Mouse (Mus musculus): ENCODE data around the gene Bckdha. TPM values are rescaled to one million over a fixed set of nuclear protein-coding genes. Genes with fewer than 3 reads are reported as not detected.

Bckdha gene
- polyA plus RNA-seq, 1 experiment from 2014 or later: 30.5 TPM

DNA sequence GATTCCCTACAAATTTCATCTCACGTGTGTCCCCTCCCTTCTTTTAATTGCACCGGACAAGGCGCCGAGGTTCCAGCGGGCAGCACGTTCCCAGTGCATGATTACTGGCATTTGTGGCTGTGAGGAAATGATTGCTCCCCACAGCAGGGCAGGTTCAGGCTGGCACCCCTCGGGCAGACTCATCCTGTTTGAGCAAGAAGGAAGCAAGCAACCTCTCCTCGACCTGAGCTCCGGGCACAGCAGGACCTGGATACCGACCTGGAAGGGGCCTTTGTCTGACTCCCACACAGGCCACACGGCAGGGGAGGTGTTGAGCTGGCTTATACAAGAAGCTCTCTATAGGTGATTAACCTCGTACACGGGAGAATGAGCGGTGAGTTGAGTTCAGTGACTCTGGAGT lies 13.7 kb downstream of the Bckdha start:
- Histone ChIP-seq H3K9me3 (ENCODE audit: control insufficient read depth, low read length) (no peaks in the 10 kb centered on the region), H3K4me1 (replicated peaks; ENCODE audit: control insufficient read depth, insufficient read depth, low read length) (no peaks in the 10 kb centered on the region), H3K27me3 (ENCODE audit: control insufficient read depth, insufficient read depth, low read length) (no peaks in the 10 kb centered on the region), H3K4me2 (ENCODE audit: low read depth, low read length, severe bottlenecking) (no peak overlapping the region), H3K36me3 (ENCODE audit: control insufficient read depth, insufficient read depth, low read length) (no peaks in the 10 kb centered on the region), H3K4me3 (ENCODE audit: low read depth, low read length) (no peak overlapping the region), H3K27ac (ENCODE audit: low read depth, low read length) (no peak overlapping the region), H3K9ac (ENCODE audit: low read length) (no peak overlapping the region)
- DNase-seq (ENCODE audit: low spot score) (no peak), ATAC-seq (replicated peaks; ENCODE audit: low FRiP score) (no peak)
- WGBS: 37% methylated on average over 14 of the region's 14 CpGs

DNA sequence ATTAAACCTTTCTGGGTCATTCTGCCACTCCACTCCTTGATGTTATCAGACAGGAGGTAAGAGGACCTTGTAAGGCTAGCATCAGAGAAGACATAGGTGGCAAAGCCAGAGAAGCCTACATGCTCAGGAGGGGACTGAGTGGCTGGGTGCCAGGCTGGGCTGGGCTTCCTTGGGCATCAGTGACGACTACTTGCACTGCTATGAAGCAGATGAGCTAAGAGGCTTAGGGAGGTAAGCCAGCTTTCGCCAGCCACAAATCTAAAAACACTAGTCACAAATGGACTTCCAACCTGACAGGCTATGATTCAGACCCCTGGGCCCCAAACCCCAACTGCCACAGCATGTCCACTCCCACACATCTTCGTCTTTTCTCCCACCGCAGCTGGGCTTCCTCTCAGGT lies 14.2 kb downstream of the Bckdha start:
- no peak for DNase-seq (ENCODE audit: low spot score)
- 73% methylated on average over 4 of the region's 4 CpGs for WGBS
- Histone ChIP-seq H3K9me3 (ENCODE audit: control insufficient read depth, low read length) (no peaks in the 10 kb centered on the region), H3K4me2 (ENCODE audit: low read depth, low read length, severe bottlenecking) (no peak overlapping the region), H3K27ac (ENCODE audit: low read depth, low read length) (no peak overlapping the region), H3K9ac (ENCODE audit: low read length) (no peak overlapping the region), H3K27me3 (ENCODE audit: control insufficient read depth, insufficient read depth, low read length) (no peaks in the 10 kb centered on the region), H3K4me1 (replicated peaks; ENCODE audit: control insufficient read depth, insufficient read depth, low read length) (no peaks in the 10 kb centered on the region), H3K4me3 (ENCODE audit: low read depth, low read length) (no peak overlapping the region), H3K36me3 (ENCODE audit: control insufficient read depth, insufficient read depth, low read length) (no peaks in the 10 kb centered on the region)
- no peak for ATAC-seq (replicated peaks; ENCODE audit: low FRiP score)

DNA sequence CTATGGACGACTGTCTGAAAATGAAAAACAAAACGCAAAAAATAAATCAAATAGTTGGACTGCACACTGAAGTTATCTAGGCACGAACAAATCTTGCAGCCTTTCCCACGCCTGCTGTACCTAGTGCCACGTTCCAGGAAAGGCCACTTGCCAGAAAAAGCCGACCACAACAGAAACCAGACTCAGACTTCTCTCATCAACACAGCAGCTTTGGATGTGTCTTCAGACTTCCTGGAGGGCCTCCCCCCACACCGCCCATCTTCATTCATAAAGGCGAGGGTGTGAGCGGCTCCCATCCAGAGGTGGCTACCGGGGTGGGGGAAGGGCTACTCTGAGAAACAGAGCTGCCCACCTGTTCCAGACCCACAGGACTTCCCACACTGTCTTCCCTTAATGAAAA lies 14.6 kb downstream of the Bckdha start:
- WGBS: 85% methylated on average over 10 of the region's 10 CpGs
- no peaks in the 10 kb centered on the region for H3K36me3 ChIP-seq (ENCODE audit: control insufficient read depth, insufficient read depth, low read length)
- no peak overlapping the region for H3K27ac ChIP-seq (ENCODE audit: low read depth, low read length)
- no peaks in the 10 kb centered on the region for H3K4me1 ChIP-seq (replicated peaks; ENCODE audit: control insufficient read depth, insufficient read depth, low read length)
- no peak overlapping the region for H3K4me3 ChIP-seq (ENCODE audit: low read depth, low read length)
- no peak for DNase-seq (ENCODE audit: low spot score)
- H3K4me2 ChIP-seq (ENCODE audit: low read depth, low read length, severe bottlenecking): no peak overlapping the region
- no peaks in the 10 kb centered on the region for H3K9me3 ChIP-seq (ENCODE audit: control insufficient read depth, low read length)
- no peaks in the 10 kb centered on the region for H3K27me3 ChIP-seq (ENCODE audit: control insufficient read depth, insufficient read depth, low read length)
- H3K9ac ChIP-seq (ENCODE audit: low read length): no peak overlapping the region
- no peak for ATAC-seq (replicated peaks; ENCODE audit: low FRiP score)

DNA sequence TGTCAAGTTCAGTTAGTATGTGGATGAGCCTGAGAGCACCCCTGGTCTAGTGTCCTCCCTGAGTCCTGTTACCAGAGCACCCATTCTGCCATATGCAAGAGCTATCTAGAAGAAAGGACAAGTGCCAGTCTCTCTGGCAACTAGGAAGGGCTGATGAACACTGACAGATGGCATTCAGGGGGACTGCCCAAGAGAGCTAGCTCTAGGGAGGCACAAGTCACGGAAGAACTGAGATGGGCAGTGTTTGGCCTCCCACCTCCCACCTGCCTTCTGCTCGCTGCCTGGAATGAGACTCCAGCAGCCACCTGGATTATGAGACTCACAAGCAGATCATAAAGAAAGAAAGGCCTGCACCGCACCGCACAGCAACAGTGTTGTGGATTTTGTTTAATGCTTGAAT lies 19.0 kb downstream of the Bckdha start:
- H3K4me2 ChIP-seq (ENCODE audit: low read depth, low read length, severe bottlenecking): no peak overlapping the region
- no peaks in the 10 kb centered on the region for H3K4me1 ChIP-seq (replicated peaks; ENCODE audit: control insufficient read depth, insufficient read depth, low read length)
- H3K27me3 ChIP-seq (ENCODE audit: control insufficient read depth, insufficient read depth, low read length): no peaks in the 10 kb centered on the region
- 90% methylated on average over 4 of the region's 4 CpGs for WGBS
- H3K9ac ChIP-seq (ENCODE audit: low read length): no peak overlapping the region
- no peaks in the 10 kb centered on the region for H3K36me3 ChIP-seq (ENCODE audit: control insufficient read depth, insufficient read depth, low read length)
- ATAC-seq (replicated peaks; ENCODE audit: low FRiP score) (no peak), DNase-seq (ENCODE audit: low spot score) (no peak)
- H3K9me3 ChIP-seq (ENCODE audit: control insufficient read depth, low read length): no peaks in the 10 kb centered on the region
- no peak overlapping the region for H3K4me3 ChIP-seq (ENCODE audit: low read depth, low read length)
- no peak overlapping the region for H3K27ac ChIP-seq (ENCODE audit: low read depth, low read length)

DNA sequence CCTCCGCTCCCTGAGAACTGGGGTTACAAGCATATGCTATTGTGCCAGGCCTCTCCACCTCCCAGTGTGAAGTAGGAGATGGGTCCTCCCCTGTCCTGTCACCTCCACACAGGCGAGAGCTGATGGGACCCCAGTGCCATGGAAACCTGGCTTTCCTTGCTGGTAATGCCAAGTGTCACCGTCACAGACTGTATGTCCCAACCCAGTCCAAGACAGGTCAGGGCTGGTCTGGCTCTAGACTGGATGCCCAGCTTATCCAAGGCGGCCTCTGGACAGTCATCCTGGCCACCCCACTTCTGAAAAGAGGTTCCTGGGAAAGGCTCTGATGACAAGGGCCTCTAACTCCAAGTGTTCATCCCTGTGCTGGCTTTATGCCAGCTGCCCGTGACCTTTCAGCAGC lies 21.7 kb downstream of the Bckdha start:
- ATAC-seq (replicated peaks; ENCODE audit: low FRiP score) (no peak), DNase-seq (ENCODE audit: low spot score) (no peak)
- Histone ChIP-seq H3K27me3 (ENCODE audit: control insufficient read depth, insufficient read depth, low read length) (no peaks in the 10 kb centered on the region), H3K36me3 (ENCODE audit: control insufficient read depth, insufficient read depth, low read length) (no peaks in the 10 kb centered on the region), H3K4me1 (replicated peaks; ENCODE audit: control insufficient read depth, insufficient read depth, low read length) (no peaks in the 10 kb centered on the region), H3K9me3 (ENCODE audit: control insufficient read depth, low read length) (no peaks in the 10 kb centered on the region), H3K4me2 (ENCODE audit: low read depth, low read length, severe bottlenecking) (no peak overlapping the region), H3K4me3 (ENCODE audit: low read depth, low read length) (no peak overlapping the region), H3K9ac (ENCODE audit: low read length) (no peak overlapping the region), H3K27ac (ENCODE audit: low read depth, low read length) (no peak overlapping the region)
- WGBS: 86% methylated on average over 5 of the region's 5 CpGs

DNA sequence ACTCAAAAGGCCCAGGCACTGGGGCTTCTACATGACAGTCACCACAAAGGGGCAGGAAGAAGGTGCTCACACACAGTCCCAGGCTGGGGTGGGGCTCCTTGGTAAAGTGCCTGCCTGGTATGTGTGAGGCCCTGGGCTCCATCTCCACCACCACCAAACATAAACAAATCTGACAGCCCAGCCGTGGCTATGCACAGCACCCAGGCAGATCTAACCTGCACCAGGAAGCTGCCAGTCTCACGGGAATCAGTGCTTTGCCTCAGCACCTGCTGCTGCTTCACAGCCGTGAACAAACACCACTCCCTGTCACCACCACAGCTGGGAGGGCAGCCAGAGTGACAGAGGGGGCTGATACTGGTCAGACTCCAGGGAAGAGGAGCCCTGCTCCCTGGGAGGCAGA lies 22.4 kb downstream of the Bckdha start:
- Histone ChIP-seq H3K36me3 (ENCODE audit: control insufficient read depth, insufficient read depth, low read length) (no peaks in the 10 kb centered on the region), H3K27me3 (ENCODE audit: control insufficient read depth, insufficient read depth, low read length) (no peaks in the 10 kb centered on the region), H3K4me3 (ENCODE audit: low read depth, low read length) (no peak overlapping the region), H3K4me1 (replicated peaks; ENCODE audit: control insufficient read depth, insufficient read depth, low read length) (no peaks in the 10 kb centered on the region), H3K9me3 (ENCODE audit: control insufficient read depth, low read length) (no peaks in the 10 kb centered on the region), H3K27ac (ENCODE audit: low read depth, low read length) (no peak overlapping the region), H3K4me2 (ENCODE audit: low read depth, low read length, severe bottlenecking) (no peak overlapping the region), H3K9ac (ENCODE audit: low read length) (no peak overlapping the region)
- ATAC-seq (replicated peaks; ENCODE audit: low FRiP score) (no peak), DNase-seq (ENCODE audit: low spot score) (no peak)
- 76% methylated on average over 3 of the region's 3 CpGs for WGBS

DNA sequence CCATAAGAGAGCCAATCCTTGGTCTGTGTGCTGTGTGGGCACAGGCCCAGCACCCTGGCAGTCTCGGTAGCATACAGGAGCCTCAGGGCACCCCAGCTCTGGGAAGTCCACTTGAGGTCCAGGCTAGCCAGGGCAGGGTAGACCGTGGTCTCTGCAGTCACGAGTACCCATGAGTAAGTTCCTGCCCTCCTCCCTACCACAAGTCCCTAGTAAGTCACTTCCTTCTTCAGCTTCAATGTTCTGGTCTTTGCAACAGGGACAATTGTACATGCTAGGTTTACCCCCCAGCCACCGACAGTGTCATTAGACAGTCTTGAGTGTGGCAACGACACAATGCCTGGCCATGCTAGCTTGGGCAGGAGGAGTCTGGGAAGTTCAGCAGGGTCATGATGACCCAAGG lies 26.1 kb downstream of the Bckdha start:
- Histone ChIP-seq H3K27me3 (ENCODE audit: control insufficient read depth, insufficient read depth, low read length) (no peaks in the 10 kb centered on the region), H3K4me1 (replicated peaks; ENCODE audit: control insufficient read depth, insufficient read depth, low read length) (no peaks in the 10 kb centered on the region), H3K9ac (ENCODE audit: low read length) (no peak overlapping the region), H3K4me3 (ENCODE audit: low read depth, low read length) (no peak overlapping the region), H3K27ac (ENCODE audit: low read depth, low read length) (no peak overlapping the region), H3K4me2 (ENCODE audit: low read depth, low read length, severe bottlenecking) (no peak overlapping the region), H3K36me3 (ENCODE audit: control insufficient read depth, insufficient read depth, low read length) (no peaks in the 10 kb centered on the region), H3K9me3 (ENCODE audit: control insufficient read depth, low read length) (no peaks in the 10 kb centered on the region)
- ATAC-seq (replicated peaks; ENCODE audit: low FRiP score) (no peak), DNase-seq (ENCODE audit: low spot score) (no peak)
- WGBS: 94% methylated on average over 5 of the region's 5 CpGs

DNA sequence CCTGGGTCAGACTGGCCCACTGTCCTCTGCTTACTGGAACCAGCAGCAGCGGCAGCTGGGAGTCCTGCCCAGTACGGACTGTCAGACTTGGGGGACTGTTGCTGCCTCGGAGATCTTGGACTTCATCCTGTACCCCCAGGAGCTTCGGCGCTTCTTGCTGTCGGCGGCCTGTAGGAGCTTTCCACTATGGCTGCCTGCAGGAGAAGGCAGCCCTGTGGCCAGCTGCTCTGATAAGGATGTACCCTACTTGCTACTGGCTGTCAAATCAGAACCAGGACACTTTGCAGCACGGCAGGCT lies 30.5 kb downstream of the Bckdha start:
- Histone ChIP-seq H3K4me1 (replicated peaks; ENCODE audit: control insufficient read depth, insufficient read depth, low read length) (peaks cover 7% of the 10 kb centered on the region; the same call in 1 of the 2 replicates), H3K27ac (ENCODE audit: low read depth, low read length) (no peak overlapping the region), H3K9me3 (ENCODE audit: control insufficient read depth, low read length) (no peaks in the 10 kb centered on the region), H3K9ac (ENCODE audit: low read length) (no peak overlapping the region), H3K4me2 (ENCODE audit: low read depth, low read length, severe bottlenecking) (no peak overlapping the region), H3K36me3 (ENCODE audit: control insufficient read depth, insufficient read depth, low read length) (no peaks in the 10 kb centered on the region), H3K4me3 (ENCODE audit: low read depth, low read length) (no peak overlapping the region), H3K27me3 (ENCODE audit: control insufficient read depth, insufficient read depth, low read length) (0 out of 2 replicates have a peak, but pooled peaks cover 3% of the 10 kb centered on the region)
- no peak for ATAC-seq (replicated peaks; ENCODE audit: low FRiP score)
- no peak for DNase-seq (ENCODE audit: low spot score)
- 63% methylated on average over 8 of the region's 8 CpGs for WGBS

DNA sequence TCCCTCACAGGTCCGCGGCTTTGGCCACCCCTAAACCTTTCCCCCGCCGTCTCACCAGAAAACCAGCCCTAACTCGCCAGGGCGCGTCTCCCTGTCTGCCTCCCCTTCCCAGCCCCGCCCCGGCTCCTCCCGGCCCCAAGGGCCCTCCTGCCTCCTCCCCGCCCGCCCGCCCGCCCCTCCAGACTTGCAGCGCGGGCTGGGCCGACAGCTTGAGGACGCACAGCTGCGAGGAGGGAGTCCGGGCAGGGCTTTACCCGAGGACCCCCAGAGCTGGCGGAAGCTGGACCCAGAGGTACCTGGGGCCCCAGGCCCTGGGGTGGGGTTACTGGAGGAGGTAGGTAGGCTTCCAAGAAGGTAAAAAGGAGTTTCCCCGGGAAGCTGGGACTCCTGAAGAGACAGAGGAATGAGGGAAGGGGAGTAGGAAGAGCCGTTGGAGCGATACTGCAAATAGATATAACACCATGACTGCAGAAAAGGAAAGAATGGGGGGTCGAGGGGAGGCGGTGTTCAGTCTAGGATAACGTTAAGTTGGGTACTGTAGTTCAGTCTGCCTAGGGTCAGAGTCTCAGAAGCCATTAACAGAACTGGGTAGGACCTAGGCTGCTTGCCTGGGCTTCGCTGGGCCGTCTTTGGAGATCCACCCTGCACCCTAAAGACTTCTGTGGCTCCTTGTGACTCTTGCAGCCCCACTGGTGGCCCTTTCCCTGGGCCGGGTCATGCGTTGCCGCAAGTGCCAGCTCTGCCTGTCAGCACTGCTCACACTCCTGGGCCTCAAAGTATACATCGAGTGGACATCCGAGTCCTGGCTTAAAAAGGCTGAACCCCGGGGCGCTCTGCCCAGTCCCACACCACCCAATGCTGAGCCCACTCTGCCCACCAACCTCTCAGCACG lies 31.1 kb downstream of the Bckdha start:
- peak overlapping the region; percentile 57 for H3K4me2 ChIP-seq (ENCODE audit: low read depth, low read length, severe bottlenecking)
- H3K9me3 ChIP-seq (ENCODE audit: control insufficient read depth, low read length): no peaks in the 10 kb centered on the region
- peak overlapping the region; percentile 30 for H3K9ac ChIP-seq (ENCODE audit: low read length)
- WGBS: 19% methylated on average over 38 of the region's 38 CpGs
- peak overlapping the region; percentile 24 for H3K4me3 ChIP-seq (ENCODE audit: low read depth, low read length)
- H3K36me3 ChIP-seq (ENCODE audit: control insufficient read depth, insufficient read depth, low read length): no peaks in the 10 kb centered on the region
- H3K27me3 ChIP-seq (ENCODE audit: control insufficient read depth, insufficient read depth, low read length): 0 out of 2 replicates have a peak, but pooled peaks cover 3% of the 10 kb centered on the region
- ATAC-seq (replicated peaks; ENCODE audit: low FRiP score) (peak; percentile 57), DNase-seq (ENCODE audit: low spot score) (peak; percentile 73)
- H3K4me1 ChIP-seq (replicated peaks; ENCODE audit: control insufficient read depth, insufficient read depth, low read length): peaks cover 7% of the 10 kb centered on the region; the same call in 1 of the 2 replicates
- no peak overlapping the region for H3K27ac ChIP-seq (ENCODE audit: low read depth, low read length)
